Mouse (Mus musculus): ENCODE measurements around the gene Hephl1.
A peak's percentile ranks its signal among the peaks of the same experiment; 100 is the strongest.
"Not testable (repeated sequence)": the region's sequence is repeated elsewhere in the genome, so short reads cannot be mapped to it uniquely, and the experiment has no call there.

Hephl1 gene

DNA sequence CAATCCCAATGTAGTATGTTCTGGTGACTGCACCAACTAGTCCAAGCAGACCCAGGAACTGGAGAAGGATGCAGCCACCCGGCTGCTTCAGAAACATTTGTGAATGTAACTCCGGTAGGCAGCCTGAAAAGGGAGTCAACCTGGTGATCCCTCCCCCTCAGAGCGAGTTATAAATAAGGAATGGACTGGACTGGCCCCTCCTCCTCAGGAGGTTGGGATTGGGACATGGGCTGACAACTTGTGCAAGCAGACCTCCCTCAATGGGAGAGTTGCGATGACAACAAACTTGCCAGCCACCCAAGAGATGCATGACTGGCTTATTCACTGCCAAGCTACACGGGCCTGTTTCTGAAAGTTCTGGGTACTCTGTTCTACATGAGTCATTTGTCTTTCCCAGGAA lies at the start of gene Hephl1:
TSS of gene Hephl1 (minus strand) at position 101 of the 400 bp plus-strand sequence.
- DNase-seq: no peak

DNA sequence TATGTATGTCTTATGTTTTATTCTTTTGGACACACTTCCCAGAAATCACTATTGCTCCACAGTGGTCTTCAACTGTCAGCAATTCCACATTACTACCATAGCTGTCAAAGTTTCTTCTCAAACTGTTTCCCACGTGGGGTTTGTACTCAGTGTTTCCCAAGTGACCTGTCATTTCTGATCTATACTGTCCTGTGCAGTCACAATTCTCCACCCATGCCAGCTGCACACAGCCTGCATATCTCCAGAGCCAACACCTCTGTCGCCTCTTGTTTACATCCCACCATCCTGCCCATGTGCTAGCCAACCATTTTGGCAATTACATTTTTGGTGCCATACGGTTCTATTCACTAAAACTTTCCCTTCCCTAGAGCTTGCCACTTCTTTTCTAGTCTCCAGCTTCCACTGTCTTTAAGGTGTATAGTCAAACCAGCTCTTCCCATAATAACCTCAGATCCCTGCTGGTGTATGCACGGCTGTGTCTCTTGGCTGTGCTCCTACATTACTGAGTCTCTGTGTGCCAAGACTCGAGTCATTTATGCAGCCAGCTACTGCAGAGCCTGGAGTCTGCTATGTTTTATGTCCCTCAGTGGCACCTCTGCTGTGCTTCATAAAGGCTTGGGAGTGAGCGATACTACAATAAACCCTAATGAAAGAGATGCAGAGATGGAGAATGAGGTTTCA lies 37.5 kb upstream of the Hephl1 start:
- peak; percentile 53 for DNase-seq

DNA sequence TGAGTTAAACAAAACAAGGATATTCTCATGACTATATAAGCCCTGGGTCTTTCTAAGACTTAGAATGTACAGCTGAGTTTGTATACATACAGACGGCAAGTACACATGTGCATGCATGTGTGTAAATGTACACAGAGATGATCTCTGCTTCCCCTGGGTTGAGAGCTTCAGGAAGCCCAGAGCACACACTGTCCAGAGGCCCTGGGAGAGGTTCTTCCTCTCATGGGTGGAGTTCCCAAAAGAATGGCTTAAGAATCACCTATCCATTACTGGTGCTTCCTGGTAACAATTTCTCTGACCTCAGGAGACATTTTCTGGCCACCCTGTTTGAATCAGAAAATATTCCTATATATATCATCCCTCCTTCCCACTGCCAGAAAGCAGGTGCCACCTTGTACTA lies 28.6 kb upstream of the Hephl1 start:
- peak; percentile 90 for DNase-seq

DNA sequence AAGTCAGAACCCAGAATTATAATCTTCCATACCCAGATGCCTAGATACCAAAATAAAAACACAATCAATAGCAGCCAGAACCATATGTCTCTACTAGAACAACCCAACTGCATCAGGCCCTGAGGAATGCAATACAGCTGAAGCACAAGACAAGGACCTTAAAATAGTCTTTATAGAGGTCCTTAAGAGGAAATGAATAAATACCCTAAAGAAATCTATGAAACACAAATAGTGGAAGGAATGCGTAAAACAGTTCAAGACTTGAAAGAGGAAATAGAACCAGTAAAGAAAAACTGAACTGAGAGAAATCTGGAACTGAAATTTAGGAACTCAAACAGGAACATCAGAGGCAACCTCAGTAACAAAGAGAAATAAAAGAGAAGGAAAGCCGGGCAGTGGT lies 14.0 kb upstream of the Hephl1 start:
- DNase-seq: no peak

DNA sequence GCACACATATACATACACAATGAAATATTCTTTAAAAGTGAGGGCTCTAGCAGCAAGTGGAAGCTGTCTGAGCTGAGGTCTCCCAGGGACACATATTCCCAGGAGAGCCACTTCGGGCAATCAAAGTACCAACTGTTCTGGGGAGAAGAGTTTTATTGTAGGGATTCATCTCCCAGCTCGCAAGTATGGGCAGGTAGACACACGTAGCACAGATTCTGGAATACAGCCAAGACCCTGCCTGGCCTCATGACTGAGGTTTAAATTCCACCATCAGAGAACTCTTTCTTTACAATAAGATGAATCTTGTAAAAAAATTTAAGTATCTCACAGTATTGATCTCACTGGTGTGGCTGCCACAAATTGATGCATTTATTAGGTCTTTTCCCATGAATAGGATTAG lies 10.5 kb upstream of the Hephl1 start:
- DNase-seq: no peak

DNA sequence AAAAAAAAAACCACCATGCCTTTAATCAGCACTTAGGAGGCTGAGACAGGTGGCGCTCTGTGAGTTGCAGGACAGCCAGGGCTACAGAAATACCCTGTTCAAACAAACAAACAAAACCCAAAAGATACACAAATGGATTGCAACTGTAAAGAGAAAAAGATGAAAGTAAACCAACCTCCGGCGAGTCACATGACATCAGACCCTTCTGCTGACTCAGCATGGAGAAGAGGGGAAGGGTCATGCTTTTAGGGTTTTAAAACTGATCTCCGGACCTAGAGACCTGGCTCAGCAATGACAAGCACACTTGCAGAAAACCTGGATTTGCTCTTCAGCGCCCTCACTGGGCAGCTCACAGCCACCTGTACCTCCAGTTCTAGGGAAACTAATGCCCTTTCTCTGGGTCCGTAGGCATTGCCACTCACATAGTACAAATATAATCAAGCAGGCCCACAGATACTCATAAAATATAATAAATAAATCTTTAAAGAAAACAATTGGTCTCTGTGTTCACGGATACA lies 9.0 kb upstream of the Hephl1 start:
- no peak for DNase-seq

DNA sequence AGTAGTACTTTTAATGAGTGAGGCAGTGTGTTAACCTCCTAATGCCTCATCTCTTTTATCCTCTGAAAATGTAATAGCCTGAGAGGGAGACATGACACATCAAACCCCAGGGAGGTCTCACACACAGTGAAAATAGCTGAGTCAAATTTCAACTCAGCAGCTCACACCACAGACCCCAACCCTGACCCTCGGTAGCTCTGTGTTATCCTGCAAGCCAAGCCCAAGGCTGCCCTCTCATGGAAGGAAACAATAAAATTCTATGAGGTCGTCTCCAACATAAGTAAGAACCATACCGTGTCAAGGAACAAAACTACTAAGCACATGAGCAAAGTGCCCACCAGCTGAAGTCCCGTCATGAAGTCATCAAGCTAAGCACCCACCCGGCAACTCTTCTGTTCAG lies 8.3 kb upstream of the Hephl1 start:
- no peak for DNase-seq

DNA sequence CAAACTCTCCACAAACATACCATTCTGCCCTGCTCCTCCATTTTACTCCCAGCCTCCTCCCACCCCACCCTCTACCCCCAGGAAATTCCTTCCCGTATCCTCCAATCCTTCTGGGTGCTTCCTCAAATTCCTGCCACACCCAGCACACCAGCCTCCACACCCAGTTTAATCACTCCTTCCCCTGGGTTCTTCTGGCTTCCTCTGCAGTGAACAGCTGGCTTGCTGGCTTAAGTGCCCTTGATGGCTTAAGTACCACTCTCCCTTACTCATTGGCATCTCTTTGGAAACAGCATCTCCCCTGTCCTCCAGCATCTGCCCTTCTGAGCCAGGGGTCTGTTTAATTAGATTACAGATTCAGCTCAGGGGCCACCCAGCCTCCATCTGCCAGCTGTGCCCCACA lies 7.6 kb upstream of the Hephl1 start:
- no peak for DNase-seq

DNA sequence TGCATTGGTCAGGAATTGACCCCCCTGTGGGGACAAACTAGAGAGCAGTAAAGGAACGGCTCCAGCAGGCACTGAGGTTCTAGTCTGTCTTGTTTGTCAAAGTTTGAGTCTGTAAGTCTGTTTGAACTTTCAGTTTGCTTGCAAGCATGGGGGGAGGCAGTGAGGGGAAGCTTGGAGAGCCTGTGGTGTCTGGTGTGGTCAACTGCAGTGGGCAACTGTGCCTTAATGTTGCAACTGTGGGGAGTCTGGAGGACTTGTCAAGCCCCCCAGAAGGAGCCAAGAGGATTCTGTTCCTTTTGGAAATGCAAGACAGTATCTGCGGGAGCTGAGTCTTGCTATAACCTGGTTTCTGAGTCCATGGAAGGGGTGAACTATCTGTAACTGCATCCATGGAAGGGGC lies 4.3 kb upstream of the Hephl1 start:
- DNase-seq: no peak

DNA sequence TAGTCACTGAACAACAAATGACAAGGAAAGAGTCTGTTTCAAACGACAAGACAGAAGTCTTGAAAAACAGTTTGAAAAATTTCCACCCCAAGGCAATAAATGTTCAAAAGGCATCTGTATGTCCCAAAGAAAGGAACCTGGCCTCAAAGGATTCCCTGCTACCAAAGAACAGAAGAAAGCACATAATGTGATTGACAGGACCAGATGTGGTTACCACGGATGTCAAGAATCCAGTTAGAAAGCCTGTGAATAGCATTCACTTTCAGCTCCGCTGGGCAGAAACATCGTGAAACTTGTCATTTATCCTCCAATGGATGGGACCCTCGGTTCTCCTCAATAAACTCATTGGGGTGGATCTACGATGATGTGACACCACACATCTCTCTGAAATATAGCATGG lies 2.2 kb upstream of the Hephl1 start:
- DNase-seq: no peak

DNA sequence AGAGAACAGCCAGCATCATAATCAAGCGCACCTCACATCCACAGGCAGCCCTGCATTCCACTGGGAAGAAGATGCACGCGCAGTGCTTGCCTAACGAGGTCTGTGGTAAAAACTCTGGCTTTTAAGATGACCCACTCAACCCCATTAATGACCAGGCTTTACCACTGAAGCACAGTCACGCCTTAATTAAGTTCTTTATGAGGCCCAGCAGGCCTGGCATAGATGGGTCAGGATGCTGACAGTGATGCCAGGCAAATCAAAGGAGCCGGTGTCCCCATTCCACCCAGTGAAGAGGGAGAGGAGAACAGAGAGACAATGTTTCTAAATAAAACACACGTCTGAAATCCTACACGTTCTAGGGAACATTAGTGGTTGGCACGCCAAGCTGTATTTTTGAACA lies 3.8 kb downstream of the Hephl1 start:
- DNase-seq: peak; percentile 82

DNA sequence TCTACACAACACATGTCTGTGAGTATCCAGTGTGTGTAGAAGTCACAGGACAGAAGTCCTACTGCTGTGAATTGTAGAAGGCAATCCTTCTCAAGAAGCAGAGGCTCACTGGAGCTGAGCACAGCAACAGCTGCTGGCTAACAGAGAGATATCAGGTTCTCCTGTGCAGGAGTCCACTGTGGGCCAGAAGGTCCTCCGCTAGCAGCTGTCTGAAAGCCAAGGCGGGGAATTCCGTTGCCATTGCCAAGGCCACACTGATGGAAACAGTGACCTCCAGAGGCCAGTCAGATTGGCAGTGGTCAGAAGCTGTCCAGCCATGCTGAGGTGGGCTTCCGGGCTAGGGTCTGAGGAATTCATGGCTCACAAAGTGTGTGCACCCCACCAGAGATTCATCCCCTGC lies 6.8 kb downstream of the Hephl1 start:
- DNase-seq: peak; percentile 48

DNA sequence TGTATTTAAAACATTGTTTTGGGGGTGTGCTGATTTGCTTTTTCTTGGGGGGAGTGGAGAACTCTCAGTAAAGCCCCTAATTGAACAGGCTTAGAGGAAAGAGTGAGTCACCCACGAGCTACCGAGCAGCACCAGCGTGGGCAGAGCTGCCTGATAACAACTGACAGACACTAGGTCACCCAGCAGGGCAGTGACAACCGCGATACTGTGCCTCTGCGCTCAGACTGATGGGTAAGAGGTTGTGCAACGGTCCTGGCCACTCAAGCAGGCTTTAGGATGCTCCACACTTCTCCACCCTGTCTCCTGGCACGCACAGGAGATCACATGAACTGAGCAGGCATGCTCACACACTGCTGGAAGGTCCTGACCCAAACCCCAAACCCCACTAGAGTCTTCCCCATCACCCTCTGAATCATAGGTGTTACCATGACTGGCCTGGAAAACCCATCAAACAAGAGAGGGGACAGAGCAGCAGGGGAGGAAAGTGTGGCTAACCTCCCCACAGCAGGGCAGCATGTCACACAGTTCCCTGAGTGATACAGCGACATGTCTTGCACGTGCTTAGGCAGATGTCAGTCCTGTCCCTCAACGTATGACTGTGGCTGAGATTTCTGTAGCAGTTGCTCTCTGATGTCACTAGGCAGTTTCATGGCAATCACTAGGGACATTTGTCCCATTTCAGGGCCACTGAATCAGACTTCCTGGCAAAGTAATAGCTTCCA lies 8.2 kb downstream of the Hephl1 start:
- peak; percentile 82 for DNase-seq

DNA sequence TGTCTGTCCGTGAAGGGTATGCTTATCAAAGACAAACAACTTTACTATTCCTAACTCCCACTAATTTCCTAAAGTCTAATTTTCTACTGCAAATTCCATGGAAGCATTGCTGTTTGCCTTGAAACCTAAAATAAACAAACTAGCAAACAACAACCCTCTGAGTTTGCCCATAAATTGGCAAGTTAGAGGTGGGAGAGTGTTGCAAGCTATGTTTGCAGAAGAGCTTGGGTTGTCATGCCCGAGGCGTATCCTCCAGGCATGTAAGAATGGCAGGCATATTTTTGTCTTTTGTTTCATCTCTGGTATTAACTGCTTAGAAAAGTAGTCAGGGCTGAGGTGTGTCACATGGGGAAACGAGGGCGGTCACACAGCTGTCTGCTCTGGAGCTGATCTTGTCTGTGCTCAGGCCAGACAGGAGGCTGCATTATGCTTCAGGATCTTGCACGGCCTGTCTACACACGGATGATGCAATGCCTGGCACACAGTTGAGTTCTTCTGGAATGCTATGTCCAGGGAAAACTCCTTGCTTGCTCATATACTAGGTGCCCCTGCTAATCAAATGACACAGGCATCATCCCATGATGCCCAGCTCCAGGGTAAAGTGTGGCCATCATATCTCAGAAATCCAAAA lies 10.3 kb downstream of the Hephl1 start:
- peak; percentile 61 for DNase-seq

DNA sequence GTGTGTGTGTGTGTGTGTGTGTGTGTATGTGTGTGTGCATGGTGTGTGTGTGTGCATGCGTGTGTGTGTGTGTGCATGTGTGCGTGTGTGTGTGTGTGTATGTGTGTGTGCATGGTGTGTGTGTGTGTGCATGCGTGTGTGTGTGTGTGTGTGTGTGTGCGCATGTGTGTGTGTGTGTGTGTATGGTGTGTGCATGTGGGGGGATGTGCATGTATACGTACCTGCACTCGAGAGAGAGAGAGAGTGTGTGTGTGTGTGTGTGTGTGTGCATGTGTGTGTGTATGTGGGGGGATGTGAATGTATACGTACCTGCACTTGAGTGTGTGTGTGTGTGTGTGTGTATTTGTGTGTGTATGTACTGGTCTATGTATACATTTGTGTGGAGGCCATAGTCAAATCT lies 13.5 kb downstream of the Hephl1 start:
- not testable (repeated sequence) for DNase-seq

DNA sequence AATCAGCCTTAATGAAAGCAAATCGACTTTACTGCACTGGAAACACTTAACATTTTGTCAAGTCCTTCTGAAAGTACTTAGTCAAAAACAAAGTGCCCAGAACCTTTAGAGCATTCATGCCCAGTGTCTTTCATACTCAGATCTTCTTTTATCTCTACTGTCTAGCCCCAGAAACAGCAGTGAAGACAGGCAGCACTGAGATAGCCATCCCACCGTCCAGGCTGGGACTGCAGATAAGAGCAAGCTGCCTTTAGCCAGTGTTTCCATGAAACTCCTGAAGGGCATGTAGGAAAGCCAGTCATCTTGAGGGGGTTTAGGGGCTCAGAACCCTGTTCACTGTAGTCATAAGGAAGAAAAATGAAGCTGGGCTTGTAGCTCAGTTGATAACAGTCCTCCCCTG lies 14.7 kb downstream of the Hephl1 start:
- DNase-seq: no peak

DNA sequence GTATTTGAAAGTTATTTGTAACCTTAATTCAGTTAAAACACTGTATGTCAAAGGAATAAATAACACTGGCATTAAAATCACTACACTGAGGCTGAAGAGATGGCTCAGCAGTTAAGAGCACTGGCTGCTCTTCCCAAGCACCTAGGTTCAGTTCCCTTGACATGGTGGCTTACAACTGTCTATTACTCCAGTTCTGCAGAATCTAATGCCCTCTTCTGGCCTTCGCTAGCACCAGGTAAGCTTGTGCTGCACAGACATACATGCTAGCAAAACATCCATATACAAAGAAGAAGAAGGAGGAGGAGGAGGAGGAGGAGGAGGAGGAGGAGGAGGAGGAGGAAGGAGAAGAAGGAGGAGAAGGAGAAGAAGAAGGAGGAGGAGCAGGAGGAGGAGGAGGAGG lies 15.7 kb downstream of the Hephl1 start:
- DNase-seq: no peak

DNA sequence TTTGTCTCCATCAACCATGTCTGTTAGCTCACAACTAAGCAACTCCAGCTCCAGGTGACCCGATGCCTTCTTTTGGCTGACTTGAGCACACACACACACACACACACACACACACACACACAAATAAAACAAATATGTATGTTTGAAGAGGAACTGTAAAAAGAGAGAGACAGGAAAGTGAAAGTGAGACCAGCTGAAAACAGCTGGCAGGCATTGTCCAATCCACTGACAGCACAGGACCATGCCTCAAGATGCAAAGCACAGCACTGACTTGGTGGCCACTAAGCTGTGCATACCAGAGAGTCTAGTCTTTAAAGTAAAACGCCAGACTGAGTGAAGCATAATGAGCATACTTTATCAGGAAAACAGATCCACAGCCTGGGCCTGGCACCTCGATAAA lies 16.7 kb downstream of the Hephl1 start:
- no peak for DNase-seq

DNA sequence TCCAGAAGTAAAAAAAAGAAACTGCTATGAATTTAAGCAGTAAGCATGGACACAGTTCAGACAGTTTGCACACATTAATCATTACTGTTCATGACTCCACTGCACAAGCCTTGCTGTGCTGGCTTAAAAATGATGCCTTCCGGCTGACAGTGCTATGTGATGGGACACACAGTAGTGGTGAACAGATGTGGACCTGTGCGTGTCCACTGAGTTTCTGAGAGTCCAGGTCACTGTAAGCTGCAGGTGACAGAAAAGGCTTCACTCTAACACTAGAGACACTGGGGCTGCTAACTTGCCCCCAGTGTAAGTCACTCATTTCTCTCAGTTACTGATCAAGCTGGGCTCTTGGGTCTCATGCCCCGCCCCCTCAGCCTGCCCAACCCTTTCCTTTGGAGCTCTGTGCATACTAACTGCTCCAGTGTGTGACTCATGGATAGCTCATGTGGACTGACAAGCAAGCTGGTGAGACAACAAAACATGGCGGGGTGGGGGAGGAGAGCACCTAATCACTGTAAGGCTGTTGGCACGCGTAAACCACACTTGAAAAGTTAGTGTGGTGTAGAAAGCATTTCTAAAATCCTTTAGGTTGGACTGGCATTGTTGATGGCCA lies 43.1 kb downstream of the Hephl1 start:
- DNase-seq: no peak

DNA sequence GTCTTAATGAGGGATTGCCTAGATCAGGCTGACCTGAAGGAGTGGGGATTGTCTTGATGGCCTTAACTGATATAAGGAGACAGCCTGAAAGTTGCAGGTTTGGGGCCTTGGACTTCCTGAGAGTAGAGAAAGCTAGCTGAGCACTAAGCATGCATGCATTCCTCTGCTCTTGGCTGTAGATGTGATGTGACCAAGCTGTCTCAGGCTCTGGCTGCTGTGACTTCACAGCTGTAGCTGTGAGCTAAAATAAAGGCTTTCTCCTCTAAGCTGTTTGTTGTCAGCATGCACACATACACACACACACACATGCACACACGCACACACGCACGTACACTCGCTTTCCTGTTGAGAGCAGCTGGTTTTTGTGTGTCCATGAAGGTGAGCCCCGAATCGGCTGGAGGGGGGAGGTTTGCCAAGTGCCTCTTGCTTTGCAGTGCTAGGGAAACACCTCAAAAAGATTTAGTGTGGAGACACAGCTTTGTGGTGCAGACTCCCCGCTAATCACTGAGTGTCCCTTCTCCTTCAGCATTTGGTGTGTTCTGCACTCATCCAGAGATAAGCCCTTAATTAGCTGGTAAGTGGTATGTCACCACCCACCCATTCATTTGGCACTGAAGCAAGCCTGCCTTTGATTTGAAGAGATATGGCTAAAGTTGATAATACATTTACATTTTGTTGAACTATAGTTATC lies 43.8 kb downstream of the Hephl1 start:
- DNase-seq: no peak

DNA sequence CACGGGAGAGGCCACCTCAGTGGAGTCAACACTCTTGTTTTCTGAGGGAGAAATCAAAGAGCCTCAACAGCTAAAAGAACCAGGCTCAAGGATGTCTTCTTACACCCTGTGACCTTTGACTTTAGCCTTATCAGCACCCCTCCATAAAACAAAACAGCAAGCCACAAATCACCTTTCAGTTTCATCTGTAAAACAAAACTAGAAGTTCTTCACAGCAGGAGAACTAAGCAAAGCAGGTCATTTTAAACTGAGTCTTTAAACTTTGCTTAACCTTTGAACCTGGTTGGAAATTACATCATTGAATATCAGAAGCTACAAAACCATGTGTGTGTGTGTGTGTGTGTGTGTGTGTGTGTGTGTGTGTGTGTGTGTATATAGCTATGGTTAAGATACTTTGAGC lies 47.7 kb downstream of the Hephl1 start:
- no peak for DNase-seq

DNA sequence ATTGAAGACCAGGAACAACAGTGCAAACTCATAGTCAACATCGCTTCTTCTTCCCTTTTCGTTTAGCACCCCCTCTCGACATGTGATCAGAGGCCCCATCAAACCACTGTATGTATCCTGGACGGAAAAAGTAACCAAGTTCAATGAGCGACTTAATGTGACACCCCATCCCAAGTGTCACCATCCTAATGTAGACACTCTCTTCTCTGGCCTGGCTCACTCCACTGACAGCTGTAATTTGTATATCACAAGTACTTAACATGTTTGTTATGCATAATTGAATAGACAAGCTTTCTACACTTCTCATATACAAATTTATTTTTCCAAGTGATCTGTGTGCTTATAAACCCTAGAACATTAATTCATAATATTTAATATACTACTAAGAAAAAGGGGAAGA lies 51.1 kb downstream of the Hephl1 start:
- no peak for DNase-seq

DNA sequence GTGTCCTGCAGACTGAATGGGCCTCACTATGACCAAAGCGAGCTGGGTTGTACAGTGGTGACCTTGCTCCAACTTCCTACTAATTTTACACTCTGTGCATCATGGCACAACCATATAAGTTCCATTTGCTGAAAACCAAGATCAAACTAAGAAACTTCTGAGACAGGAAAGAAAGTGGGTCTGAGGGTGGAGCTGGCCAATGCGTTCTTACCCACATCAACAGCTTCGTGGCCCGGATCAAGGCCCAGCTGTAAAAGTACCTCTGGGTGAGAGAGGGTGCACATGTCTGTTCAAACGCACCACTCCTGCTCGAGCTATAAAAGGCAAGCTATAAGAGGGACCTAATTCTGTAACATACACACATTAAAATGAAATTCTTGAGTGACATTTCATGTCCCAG lies 51.9 kb downstream of the Hephl1 start:
- DNase-seq: no peak

Data from heart, adult 11 months (tissue).